Mouse (Mus musculus) urinary bladder, postnatal 10 days (tissue): ENCODE results near the gene Cox7a2.
A peak's percentile ranks its signal among the peaks of the same experiment; 100 is the strongest.

Source experiments
- DNase-seq: peaks from one replicate; pipeline ENCODE4 v3.0.0; 2022; ENCODE audit warnings: low spot score

Cox7a2 gene

GRCm38 (mm10) chr9:79730301-79730700 is 29.4 kb downstream of the Cox7a2 start:
- DNase-seq, result no peak

- DNase-seq, result no peak
Observed at GRCm38 (mm10) chr9:79723090-79723489, 36.6 kb downstream of the Cox7a2 start.

- no peak for DNase-seq
Observed at GRCm38 (mm10) chr9:79721056-79721455, 38.6 kb downstream of the Cox7a2 start.

- no peak for DNase-seq
Observed at GRCm38 (mm10) chr9:79720143-79720542, 39.5 kb downstream of the Cox7a2 start.

- DNase-seq, result no peak
Observed at GRCm38 (mm10) chr9:79719451-79719850, 40.2 kb downstream of the Cox7a2 start.

- peak; percentile 38 for DNase-seq
Observed at GRCm38 (mm10) chr9:79718481-79719370, 41.0 kb downstream of the Cox7a2 start, which contains the start of gene Col12a1. TSS of gene Col12a1 (minus strand) at chr9:79718831.

- DNase-seq, result no peak
Observed at GRCm38 (mm10) chr9:79717836-79718475, 41.7 kb downstream of the Cox7a2 start.

GRCm38 (mm10) chr9:79716909-79717835 is 42.5 kb downstream of the Cox7a2 start:
- peak; percentile 47 for DNase-seq

- no peak for DNase-seq
Observed at GRCm38 (mm10) chr9:79716496-79716895, 43.2 kb downstream of the Cox7a2 start.

GRCm38 (mm10) chr9:79714471-79715045 is 45.1 kb downstream of the Cox7a2 start:
- DNase-seq, result peak; percentile 39
